Mouse (Mus musculus) embryonic facial prominence, embryonic 14.5 days (tissue): Measurements from ENCODE around the gene 0610040J01Rik. TPM values are rescaled to one million over a fixed set of nuclear protein-coding genes. Genes with fewer than 3 reads are reported as not detected.
A peak's percentile ranks its signal among the peaks of the same experiment; 100 is the strongest.

Experiments used
- ATAC-seq: fragments of 200-750 bp; cut with Nextera tagmentation; 2 replicates; pipeline ENCODE4 v1.8.0; 2017; ENCODE audit warnings: low read depth, moderate number of reproducible peaks, moderate TSS enrichment
- DNase-seq: peaks from one replicate; pipeline ENCODE4 v3.0.0-alpha.2; 2015; ENCODE audit warnings: low spot score
- H3K27ac ChIP-seq: fragments of 300-500 bp; sonication (generic); replicated peaks from 2 replicates; pipeline ENCODE4 v1.5.1; 2014; ENCODE audit warnings: low read depth, mild to moderate bottlenecking, low read length, moderate library complexity
- H3K27me3 ChIP-seq: fragments of 300-500 bp; sonication (generic); replicated peaks from 2 replicates; pipeline ENCODE4 v1.6.1; 2014; ENCODE audit warnings: low read length; ENCODE audit not compliant: control insufficient read depth, insufficient read depth
- H3K36me3 ChIP-seq: fragments of 300-500 bp; sonication (generic); 2 replicates; pipeline ENCODE4 v1.6.1; 2014; ENCODE audit warnings: low read length, mixed read lengths; ENCODE audit not compliant: control insufficient read depth, insufficient read depth
- H3K4me1 ChIP-seq: fragments of 300-500 bp; sonication (generic); 2 replicates; pipeline ENCODE4 v1.6.1; 2014; ENCODE audit warnings: antibody characterized with exemption, low read length; ENCODE audit not compliant: control insufficient read depth, insufficient read depth
- H3K4me2 ChIP-seq: fragments of 300-500 bp; sonication (generic); 2 replicates; pipeline ENCODE4 v1.6.1; 2014; ENCODE audit warnings: low read depth, mild to moderate bottlenecking, low read length, moderate library complexity, mixed read lengths
- H3K4me3 ChIP-seq: fragments of 300-500 bp; sonication (generic); 2 replicates; pipeline ENCODE4 v1.5.1; 2014; ENCODE audit warnings: low read depth, mild to moderate bottlenecking, low read length
- H3K9ac ChIP-seq: fragments of 300-500 bp; sonication (generic); 2 replicates; pipeline ENCODE4 v1.6.1; 2014; ENCODE audit warnings: low read depth, mild to moderate bottlenecking, low read length, moderate library complexity, mixed read lengths
- H3K9me3 ChIP-seq: fragments of 300-500 bp; sonication (generic); 2 replicates; pipeline ENCODE4 v1.6.1; 2016; ENCODE audit warnings: low read length; ENCODE audit not compliant: control insufficient read depth
- WGBS: fragments of 180-500 bp; shearing (Covaris S2); extraction: QIAGEN DNeasy Blood & Tissue Kit; methylation state at CpG from one replicate; pipeline ENCODE4 v1.1.7; 2014; 5-methylcytosine and 5-hydroxymethylcytosine counted together
- polyA plus RNA-seq: library from polyadenylated mRNA; unstranded; fragments of >200 nt; fragmentation: Nextera tagmentation; extraction: Ambion mirVana; gene quantifications from 2 replicates; pipeline ENCODE4 v1.2.1, GENCODE M21; 2014

The 0610040J01Rik gene
- polyA plus RNA-seq, 1 experiment from 2014 or later, result 4.4 TPM

- Histone ChIP-seq H3K36me3 (no peaks in the 10 kb centered on the region), H3K9me3 (no peaks in the 10 kb centered on the region), H3K9ac (no peak overlapping the region), H3K4me1 (no peaks in the 10 kb centered on the region), H3K27me3 (no peaks in the 10 kb centered on the region), H3K4me2 (no peak overlapping the region), H3K4me3 (no peak overlapping the region), H3K27ac (no peak overlapping the region)
- DNase-seq (no peak), ATAC-seq (no peak)
- WGBS, result 94% methylated on average over 2 of the region's 2 CpGs
Observed at GRCm38 (mm10) chr5:63837851-63838250, 25.7 kb downstream of the 0610040J01Rik start.

DNA sequence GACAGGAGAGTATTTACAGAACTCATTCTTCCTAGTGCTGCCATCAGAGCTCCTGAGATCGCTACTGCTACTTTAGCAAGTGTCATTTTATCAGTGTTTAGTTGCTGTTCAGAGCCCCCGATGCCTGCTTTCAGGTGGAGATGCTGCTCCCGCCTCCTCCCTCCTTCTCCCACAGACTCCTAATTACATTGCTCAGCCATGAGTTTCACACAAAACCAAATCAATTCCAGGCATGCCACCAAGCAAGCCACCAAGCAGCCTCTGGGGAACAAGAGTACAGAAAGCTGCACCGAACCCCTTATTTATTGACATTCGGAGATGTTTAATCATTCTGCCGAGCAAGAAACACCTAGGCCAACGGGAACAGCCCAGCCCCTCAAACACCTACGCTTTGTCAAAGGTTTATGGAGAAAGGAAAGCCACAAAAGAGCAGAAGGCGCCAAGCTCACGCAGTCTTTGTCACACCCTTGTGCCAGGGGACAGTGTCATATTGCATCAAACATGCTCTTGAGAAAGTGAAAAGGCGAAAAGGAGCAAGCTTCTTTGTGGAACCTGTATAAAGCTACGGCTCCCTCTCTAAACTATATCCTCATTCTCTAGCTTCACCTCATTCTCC, 27.7 kb downstream of the 0610040J01Rik start:
- 68% methylated on average over 12 of the region's 12 CpGs for WGBS
- peak; percentile 31 for DNase-seq
- H3K4me1 ChIP-seq, result no peaks in the 10 kb centered on the region
- no peaks in the 10 kb centered on the region for H3K9me3 ChIP-seq
- no peak overlapping the region for H3K9ac ChIP-seq
- H3K4me2 ChIP-seq, result no peak overlapping the region
- no peaks in the 10 kb centered on the region for H3K36me3 ChIP-seq
- no peak for ATAC-seq
- H3K27me3 ChIP-seq, result no peaks in the 10 kb centered on the region
- no peak overlapping the region for H3K27ac ChIP-seq
- H3K4me3 ChIP-seq, result no peak overlapping the region

- Histone ChIP-seq H3K27ac (no peak overlapping the region), H3K4me2 (no peak overlapping the region), H3K9me3 (peaks cover 5% of the 10 kb centered on the region; the same call in 1 of the 2 replicates), H3K4me3 (no peak overlapping the region), H3K9ac (no peak overlapping the region), H3K27me3 (no peaks in the 10 kb centered on the region), H3K36me3 (no peaks in the 10 kb centered on the region), H3K4me1 (no peaks in the 10 kb centered on the region)
- ATAC-seq (no peak), DNase-seq (no peak)
- 87% methylated on average over 8 of the region's 8 CpGs for WGBS
Observed at GRCm38 (mm10) chr5:63847080-63847479, 34.9 kb downstream of the 0610040J01Rik start.

DNA sequence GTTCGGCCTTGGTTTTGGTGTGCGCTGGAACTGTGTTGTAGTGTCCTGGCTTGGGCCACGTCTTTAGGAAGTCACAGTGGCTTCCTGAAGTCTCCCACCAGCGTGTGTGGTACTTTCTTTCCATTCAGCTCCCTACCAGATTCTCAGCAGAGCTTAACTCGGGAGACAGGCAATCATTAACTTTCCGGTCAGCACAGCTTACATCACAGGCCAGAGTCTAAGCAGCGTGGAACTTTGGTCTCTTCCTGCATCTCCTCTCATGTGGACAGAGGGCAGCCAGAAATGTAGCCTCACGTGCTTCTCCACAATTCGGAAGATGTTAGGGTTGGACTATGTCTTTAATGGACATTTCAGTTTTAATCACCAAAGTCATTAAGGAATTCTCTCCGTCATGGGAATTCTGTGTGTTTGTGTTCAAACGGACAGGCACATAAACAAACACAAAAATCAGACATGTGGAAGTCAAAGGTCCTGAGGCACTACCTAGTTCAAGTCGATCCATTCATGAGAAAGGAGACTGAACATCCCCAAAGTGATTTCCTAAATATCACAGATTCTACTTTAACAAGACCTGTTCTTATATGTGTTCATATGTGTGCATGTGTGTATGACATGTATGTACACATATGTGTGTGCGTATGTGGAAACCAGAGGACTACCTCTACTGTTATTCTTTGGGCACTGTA, 35.5 kb downstream of the 0610040J01Rik start:
- 87% methylated on average over 13 of the region's 13 CpGs for WGBS
- Histone ChIP-seq H3K27ac (no peak overlapping the region), H3K27me3 (no peaks in the 10 kb centered on the region), H3K4me3 (no peak overlapping the region), H3K36me3 (no peaks in the 10 kb centered on the region), H3K4me2 (no peak overlapping the region), H3K4me1 (no peaks in the 10 kb centered on the region), H3K9me3 (peaks cover 5% of the 10 kb centered on the region; the same call in 1 of the 2 replicates), H3K9ac (no peak overlapping the region)
- no peak for DNase-seq
- no peak for ATAC-seq

- DNase-seq (no peak), ATAC-seq (no peak)
- no peaks in the 10 kb centered on the region for H3K9me3 ChIP-seq
- H3K36me3 ChIP-seq, result no peaks in the 10 kb centered on the region
- H3K27me3 ChIP-seq, result no peaks in the 10 kb centered on the region
- no peak overlapping the region for H3K4me3 ChIP-seq
- H3K4me1 ChIP-seq, result no peaks in the 10 kb centered on the region
- no peak overlapping the region for H3K4me2 ChIP-seq
- WGBS, result 86% methylated on average over 8 of the region's 8 CpGs
- H3K27ac ChIP-seq, result no peak overlapping the region
- no peak overlapping the region for H3K9ac ChIP-seq
Observed at GRCm38 (mm10) chr5:63858901-63859300, 46.7 kb downstream of the 0610040J01Rik start.

- 32% methylated on average over 3 of the region's 3 CpGs for WGBS
- H3K27ac ChIP-seq, result no peak overlapping the region
- no peak overlapping the region for H3K4me3 ChIP-seq
- ATAC-seq, result no peak
- H3K9ac ChIP-seq, result no peak overlapping the region
- H3K9me3 ChIP-seq, result no peaks in the 10 kb centered on the region
- no peaks in the 10 kb centered on the region for H3K36me3 ChIP-seq
- DNase-seq, result peak; percentile 16
- peaks cover 18% of the 10 kb centered on the region for H3K4me1 ChIP-seq
- H3K4me2 ChIP-seq, result no peak overlapping the region
- H3K27me3 ChIP-seq, result no peaks in the 10 kb centered on the region
Observed at GRCm38 (mm10) chr5:63867421-63867820, 55.3 kb downstream of the 0610040J01Rik start.

DNA sequence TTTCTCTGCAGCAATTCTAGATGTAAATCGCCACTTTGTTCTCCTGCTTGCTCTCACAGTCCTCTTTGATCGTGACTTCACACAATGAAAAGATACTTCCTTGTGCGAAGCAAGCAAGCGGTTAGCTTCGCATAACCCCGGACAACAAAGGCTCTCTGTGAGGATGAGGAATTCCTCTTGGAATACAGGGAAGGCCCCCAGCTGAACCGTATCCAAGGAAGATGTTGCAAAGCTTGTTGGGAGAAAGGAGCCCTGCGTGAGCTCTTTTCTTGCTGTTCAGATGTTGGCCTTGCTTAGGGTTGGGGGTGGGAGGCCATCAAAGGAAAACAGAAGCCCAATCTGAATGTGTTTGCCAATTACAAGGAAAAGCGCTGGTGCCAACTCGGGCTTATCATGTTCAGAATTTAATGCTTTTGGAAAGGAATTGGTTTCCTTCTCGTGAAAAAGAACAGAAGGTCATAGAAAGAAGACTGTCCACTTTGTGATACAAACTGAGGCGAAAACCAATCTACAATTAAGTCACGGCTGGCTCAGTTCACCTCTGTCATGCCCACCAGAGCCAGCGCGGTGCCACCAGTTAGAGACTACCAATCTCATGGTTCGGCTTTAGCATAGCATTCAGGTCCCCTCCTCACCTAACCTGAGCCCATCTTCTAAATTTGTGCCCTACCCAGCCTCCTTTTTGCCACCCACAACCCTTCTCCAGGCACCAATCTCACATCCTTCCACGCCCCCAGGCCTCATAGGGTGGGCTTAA, 60.2 kb downstream of the 0610040J01Rik start:
- Histone ChIP-seq H3K4me1 (peaks cover 15% of the 10 kb centered on the region), H3K4me2 (no peak overlapping the region), H3K27me3 (no peaks in the 10 kb centered on the region), H3K36me3 (no peaks in the 10 kb centered on the region), H3K4me3 (no peak overlapping the region), H3K27ac (no peak overlapping the region; the same call in 1 of the 2 replicates), H3K9me3 (no peaks in the 10 kb centered on the region), H3K9ac (no peak overlapping the region)
- 51% methylated on average over 17 of the region's 17 CpGs for WGBS
- ATAC-seq (peak; percentile 48; the same call in 1 of the 2 replicates), DNase-seq (peak; percentile 70)

DNA sequence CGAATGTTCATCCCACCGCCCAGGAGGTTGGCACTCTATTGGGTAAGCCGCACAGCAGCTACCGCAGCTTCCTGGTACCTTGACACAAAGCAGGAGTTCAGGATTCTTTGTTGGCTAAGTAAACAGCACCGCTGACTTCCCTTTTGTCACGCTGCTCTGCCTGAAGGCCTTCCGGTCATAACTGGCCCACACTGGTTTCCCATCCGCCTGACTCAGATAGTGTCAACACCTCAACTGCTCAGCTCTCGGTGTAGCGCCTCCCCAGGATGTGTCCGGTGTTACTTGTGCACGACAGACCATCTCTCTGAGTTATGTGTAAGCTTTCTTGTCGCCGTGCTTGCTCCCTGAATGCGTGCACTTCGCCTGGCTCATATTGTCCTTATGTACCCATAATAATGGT, 62.7 kb downstream of the 0610040J01Rik start:
- Histone ChIP-seq H3K4me2 (no peak overlapping the region), H3K36me3 (no peaks in the 10 kb centered on the region), H3K27ac (no peak overlapping the region), H3K9me3 (no peaks in the 10 kb centered on the region), H3K4me3 (no peak overlapping the region), H3K4me1 (peaks cover 6% of the 10 kb centered on the region; the same call in 1 of the 2 replicates), H3K9ac (no peak overlapping the region), H3K27me3 (no peaks in the 10 kb centered on the region)
- 54% methylated on average over 16 of the region's 16 CpGs for WGBS
- DNase-seq (peak; percentile 21), ATAC-seq (peak; percentile 42; the same call in 1 of the 2 replicates)
